Mouse (Mus musculus): ENCODE measurements around the gene Nfkbil1.
A peak's percentile ranks its signal among the peaks of the same experiment; 100 is the strongest.

The Nfkbil1 gene

GRCm38 (mm10) chr17:35235614-35236389, at the start of gene Nfkbil1:
Gene Nfkbil1, minus strand, starts transcription at chr17:35235792.
- DNase-seq (ENCODE audit: low read depth, low spot score) = peak; percentile 94

- no peak for DNase-seq (ENCODE audit: low read depth, low spot score)
Measured at GRCm38 (mm10) chr17:35280276-35280675, 44.7 kb upstream of the Nfkbil1 start.

- no peak for DNase-seq (ENCODE audit: low read depth, low spot score)
Measured at GRCm38 (mm10) chr17:35278957-35279688, 43.5 kb upstream of the Nfkbil1 start.

GRCm38 (mm10) chr17:35278049-35278448, 42.5 kb upstream of the Nfkbil1 start:
- no peak for DNase-seq (ENCODE audit: low read depth, low spot score)

- no peak for DNase-seq (ENCODE audit: low read depth, low spot score)
Measured at GRCm38 (mm10) chr17:35276304-35276864, 40.8 kb upstream of the Nfkbil1 start.

GRCm38 (mm10) chr17:35274770-35275169, 39.2 kb upstream of the Nfkbil1 start:
- peak; percentile 85 for DNase-seq (ENCODE audit: low read depth, low spot score)

GRCm38 (mm10) chr17:35272249-35272648, 36.7 kb upstream of the Nfkbil1 start:
- no peak for DNase-seq (ENCODE audit: low read depth, low spot score)

- peak; percentile 80 for DNase-seq (ENCODE audit: low read depth, low spot score)
Measured at GRCm38 (mm10) chr17:35269653-35270347, 34.2 kb upstream of the Nfkbil1 start.

GRCm38 (mm10) chr17:35267399-35268086, 32.0 kb upstream of the Nfkbil1 start:
- DNase-seq (ENCODE audit: low read depth, low spot score) = no peak

- DNase-seq (ENCODE audit: low read depth, low spot score) = no peak
Measured at GRCm38 (mm10) chr17:35263523-35263883, 27.9 kb upstream of the Nfkbil1 start.

- DNase-seq (ENCODE audit: low read depth, low spot score) = peak; percentile 91
Measured at GRCm38 (mm10) chr17:35262664-35263522, 27.3 kb upstream of the Nfkbil1 start, which contains the start of gene H2-D1. Gene H2-D1, plus strand, starts transcription at chr17:35262730.

- DNase-seq (ENCODE audit: low read depth, low spot score) = no peak
Measured at GRCm38 (mm10) chr17:35261651-35262050, 26.1 kb upstream of the Nfkbil1 start.

GRCm38 (mm10) chr17:35259621-35260020, 24.0 kb upstream of the Nfkbil1 start:
- no peak for DNase-seq (ENCODE audit: low read depth, low spot score)

GRCm38 (mm10) chr17:35258492-35259478, 23.2 kb upstream of the Nfkbil1 start:
- no peak for DNase-seq (ENCODE audit: low read depth, low spot score)

- peak; percentile 90 for DNase-seq (ENCODE audit: low read depth, low spot score)
Measured at GRCm38 (mm10) chr17:35257824-35258491, 22.4 kb upstream of the Nfkbil1 start.

- no peak for DNase-seq (ENCODE audit: low read depth, low spot score)
Measured at GRCm38 (mm10) chr17:35257378-35257777, 21.8 kb upstream of the Nfkbil1 start.

GRCm38 (mm10) chr17:35255704-35256103, 20.1 kb upstream of the Nfkbil1 start:
- no peak for DNase-seq (ENCODE audit: low read depth, low spot score)

- DNase-seq (ENCODE audit: low read depth, low spot score) = no peak
Measured at GRCm38 (mm10) chr17:35255301-35255700, 19.7 kb upstream of the Nfkbil1 start.

All from forelimb bud, embryonic 11.5 days (tissue).